Mouse (Mus musculus): ENCODE data around the gene Rpusd1. TPM values are rescaled to one million over a fixed set of nuclear protein-coding genes. Genes with fewer than 3 reads are reported as not detected.
A peak's percentile ranks its signal among the peaks of the same experiment; 100 is the strongest.

Rpusd1 gene
- polyA plus RNA-seq, 1 experiment from 2014 or later, result 30.1 TPM

DNA sequence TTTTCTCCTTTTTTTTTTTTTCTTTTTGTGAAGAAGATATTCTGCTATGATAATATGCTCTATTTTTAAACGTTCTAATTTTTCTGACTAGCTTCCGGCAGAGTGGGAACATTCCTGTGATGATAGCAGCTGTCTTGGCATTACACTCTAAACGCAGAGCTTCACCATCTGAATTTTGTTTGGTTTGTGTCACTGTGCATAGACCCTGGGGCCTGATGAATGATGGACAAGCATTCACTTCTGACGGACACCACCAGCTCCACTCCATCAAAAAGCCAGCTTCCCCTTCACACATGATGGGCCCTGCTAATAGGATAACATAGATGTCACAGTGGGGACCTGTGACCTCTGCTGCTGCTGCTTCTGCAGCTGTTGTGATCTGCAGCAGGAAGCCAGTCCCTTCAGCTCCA is 34.1 kb downstream of the Rpusd1 start:
- Histone ChIP-seq H3K27me3 (no peaks in the 10 kb centered on the region), H3K4me1 (replicated peaks) (no peaks in the 10 kb centered on the region), H3K4me2 (no peak overlapping the region), H3K27ac (replicated peaks) (no peak overlapping the region), H3K9me3 (no peaks in the 10 kb centered on the region), H3K9ac (no peak overlapping the region), H3K36me3 (no peaks in the 10 kb centered on the region), H3K4me3 (no peak overlapping the region)
- ATAC-seq (ENCODE audit: low FRiP score, low read depth), result no peak
- WGBS, result 34% methylated on average over 4 of the region's 4 CpGs

DNA sequence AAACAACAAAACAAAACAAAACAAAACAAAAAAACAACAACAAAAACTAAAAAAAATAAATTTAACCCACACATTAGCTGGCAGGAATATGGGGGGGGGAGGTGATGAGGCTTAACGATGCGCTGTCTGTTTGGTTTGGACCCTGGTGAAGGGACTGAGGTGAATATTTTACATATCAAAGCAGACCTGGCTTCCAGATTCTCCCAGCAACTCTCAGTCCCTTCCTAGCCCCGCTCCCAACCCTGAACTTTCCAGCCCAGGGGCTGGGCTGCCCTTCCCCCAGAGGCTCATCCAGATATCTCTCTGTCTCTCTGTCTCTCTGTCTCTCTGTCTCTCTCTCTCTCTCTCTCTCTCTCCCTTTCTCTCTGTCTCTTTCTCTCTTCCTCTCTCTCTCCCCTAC is 35.1 kb downstream of the Rpusd1 start:
- H3K4me3 ChIP-seq, result no peak overlapping the region
- no peak for ATAC-seq (ENCODE audit: low FRiP score, low read depth)
- H3K9me3 ChIP-seq, result no peaks in the 10 kb centered on the region
- H3K27ac ChIP-seq (replicated peaks), result no peak overlapping the region
- H3K27me3 ChIP-seq, result no peaks in the 10 kb centered on the region
- H3K4me2 ChIP-seq, result no peak overlapping the region
- 29% methylated on average over 3 of the region's 3 CpGs for WGBS
- H3K4me1 ChIP-seq (replicated peaks), result no peaks in the 10 kb centered on the region
- no peak overlapping the region for H3K9ac ChIP-seq
- no peaks in the 10 kb centered on the region for H3K36me3 ChIP-seq

DNA sequence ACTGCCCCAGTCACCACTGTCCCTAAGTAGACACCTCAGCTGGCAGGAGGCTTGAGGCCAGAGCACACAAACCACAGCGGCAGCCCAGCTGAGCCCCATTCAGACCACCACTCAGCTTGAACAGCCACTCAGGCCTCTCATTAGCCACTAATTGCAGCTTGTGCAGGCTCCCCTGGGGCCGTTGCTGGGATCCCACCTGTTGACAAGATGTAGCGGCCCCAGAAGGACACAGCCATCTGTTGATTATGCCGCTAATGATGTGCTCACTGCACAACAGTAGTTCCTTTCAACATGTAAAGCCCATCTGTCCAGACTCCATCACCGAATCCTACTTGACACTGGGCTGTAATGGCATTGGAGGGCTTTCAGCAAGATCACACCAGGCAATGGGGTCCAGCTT is 38.4 kb downstream of the Rpusd1 start:
- H3K27ac ChIP-seq (replicated peaks), result no peak overlapping the region
- WGBS, result 30% methylated on average over 5 of the region's 5 CpGs
- ATAC-seq (ENCODE audit: low FRiP score, low read depth), result no peak

DNA sequence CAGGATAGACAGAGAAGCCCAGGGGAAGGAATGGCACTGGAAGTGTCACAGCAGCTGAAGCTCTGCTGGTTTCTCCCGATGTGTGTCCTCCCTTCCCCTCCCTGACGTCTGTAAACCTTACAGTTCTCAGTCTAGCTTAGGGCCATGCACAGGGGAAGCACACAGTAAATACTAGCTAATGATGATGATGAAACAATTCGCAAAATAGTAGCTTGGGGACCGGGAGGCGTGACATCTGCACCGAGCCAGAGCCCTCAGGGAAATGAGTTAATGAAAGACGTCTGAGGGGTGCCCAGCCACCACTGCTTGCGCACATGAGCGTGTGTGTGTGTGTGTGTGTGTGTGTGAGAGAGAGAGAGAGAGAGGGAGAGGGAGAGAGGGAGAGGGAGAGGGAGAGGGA is 41.9 kb downstream of the Rpusd1 start:
- no peak for ATAC-seq (ENCODE audit: low FRiP score, low read depth)
- Histone ChIP-seq H3K4me1 (replicated peaks) (peaks cover 3% of the 10 kb centered on the region), H3K27ac (replicated peaks) (no peak overlapping the region), H3K4me2 (no peak overlapping the region), H3K9me3 (no peaks in the 10 kb centered on the region), H3K36me3 (no peaks in the 10 kb centered on the region), H3K9ac (no peak overlapping the region), H3K27me3 (peaks cover 9% of the 10 kb centered on the region; the same call in 1 of the 2 replicates), H3K4me3 (no peak overlapping the region)
- WGBS, result 50% methylated on average over 9 of the region's 9 CpGs

More for the DNA sequence above, 38.4 kb downstream of the Rpusd1 start:
- Histone ChIP-seq H3K36me3 (no peaks in the 10 kb centered on the region), H3K4me3 (no peak overlapping the region), H3K9me3 (no peaks in the 10 kb centered on the region), H3K27me3 (peaks cover 9% of the 10 kb centered on the region; the same call in 1 of the 2 replicates), H3K4me1 (replicated peaks) (no peaks in the 10 kb centered on the region), H3K9ac (no peak overlapping the region), H3K4me2 (no peak overlapping the region)

DNA sequence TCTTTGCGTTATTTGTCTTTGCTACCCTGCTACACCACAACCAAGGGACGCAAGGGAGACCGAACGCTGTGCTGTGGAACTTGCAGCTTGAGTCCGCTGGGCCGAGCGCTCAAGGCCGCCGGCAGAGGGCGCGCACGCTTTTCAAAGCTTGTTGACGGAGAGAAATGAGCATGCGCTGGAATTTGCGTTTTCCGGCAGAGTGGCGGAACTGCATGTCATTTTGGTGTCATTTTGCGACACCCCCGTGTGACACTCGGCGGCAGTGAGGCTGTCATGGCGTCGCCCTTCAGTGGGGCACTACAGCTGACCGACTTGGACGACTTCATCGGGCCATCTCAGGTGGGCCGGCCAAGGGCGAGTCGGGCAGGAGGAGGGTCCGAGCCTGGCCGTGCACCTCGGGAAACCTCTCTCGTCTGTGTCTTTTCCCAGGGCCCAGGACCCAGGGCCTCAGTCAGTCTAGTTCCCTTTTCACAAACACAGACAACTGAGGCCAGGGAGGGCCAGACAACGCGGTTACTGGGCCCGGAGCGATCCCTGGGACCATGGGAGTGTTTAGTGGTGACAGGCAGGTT is 46.2 kb downstream of the Rpusd1 start, which contains the start of gene Narfl:
Gene Narfl, plus strand, starts transcription at position 228 of the 572 bp plus-strand sequence.
- WGBS, result under 1% methylated on average over 37 of the region's 37 CpGs
- H3K4me3 ChIP-seq, result peak within 1 kb of the TSS; percentile 86
- peak within 1 kb of the TSS; percentile 60; the same call in 1 of the 2 replicates for H3K27ac ChIP-seq (replicated peaks)
- H3K27me3 ChIP-seq, result 0 out of 2 replicates have a peak, but pooled peaks cover 6% of the 10 kb centered on the region
- H3K9ac ChIP-seq, result peak within 1 kb of the TSS; percentile 82
- no peaks in the 10 kb centered on the region for H3K9me3 ChIP-seq
- H3K4me2 ChIP-seq, result peak within 1 kb of the TSS; percentile 85
- H3K36me3 ChIP-seq, result peaks cover 11% of the 10 kb centered on the region; the same call in 1 of the 2 replicates
- peak; percentile 86 for ATAC-seq (ENCODE audit: low FRiP score, low read depth)
- H3K4me1 ChIP-seq (replicated peaks), result peaks cover 10% of the 10 kb centered on the region

DNA sequence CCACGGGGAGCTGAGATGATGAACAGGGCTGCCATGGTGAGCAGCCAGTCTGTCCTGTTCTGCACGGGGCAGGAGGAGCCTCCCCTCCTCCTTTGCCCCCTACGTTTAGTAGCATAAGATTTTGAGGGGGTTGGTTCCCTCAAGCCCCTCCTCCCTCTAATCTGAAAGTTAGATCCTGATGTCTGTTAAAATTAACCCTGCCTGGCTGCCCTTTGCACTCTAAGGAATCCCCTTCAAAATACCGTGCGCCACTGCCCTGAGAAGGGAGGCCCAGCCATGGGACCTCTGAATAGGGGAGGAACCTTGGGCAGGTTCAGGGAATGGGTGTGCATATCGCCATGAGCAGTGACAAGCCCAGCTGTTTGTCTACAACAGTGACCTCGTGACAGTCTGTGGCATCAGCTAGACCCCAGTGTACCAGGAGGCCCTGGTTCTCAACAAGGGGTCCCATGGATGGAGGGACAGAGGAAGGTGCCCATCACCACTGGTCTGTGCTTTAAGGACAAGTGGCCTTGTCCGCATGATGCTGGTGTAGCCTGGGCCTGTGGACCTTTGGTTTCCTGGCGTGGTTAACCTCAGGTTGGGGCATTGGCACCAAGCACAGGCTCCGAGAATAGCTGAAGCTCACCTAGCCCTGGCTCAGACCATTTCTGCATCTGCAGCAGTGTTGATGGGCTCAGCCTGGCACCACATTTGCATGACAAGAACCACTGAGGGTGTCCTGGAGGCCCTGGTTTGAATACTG is 48.0 kb downstream of the Rpusd1 start:
- no peaks in the 10 kb centered on the region for H3K27me3 ChIP-seq
- H3K27ac ChIP-seq (replicated peaks), result no peak overlapping the region
- H3K4me1 ChIP-seq (replicated peaks), result peaks cover 10% of the 10 kb centered on the region
- no peak for ATAC-seq (ENCODE audit: low FRiP score, low read depth)
- no peaks in the 10 kb centered on the region for H3K9me3 ChIP-seq
- H3K4me2 ChIP-seq, result no peak overlapping the region
- peaks cover 14% of the 10 kb centered on the region; the same call in 1 of the 2 replicates for H3K36me3 ChIP-seq
- no peak overlapping the region for H3K9ac ChIP-seq
- WGBS, result 74% methylated on average over 10 of the region's 10 CpGs
- H3K4me3 ChIP-seq, result no peak overlapping the region

DNA sequence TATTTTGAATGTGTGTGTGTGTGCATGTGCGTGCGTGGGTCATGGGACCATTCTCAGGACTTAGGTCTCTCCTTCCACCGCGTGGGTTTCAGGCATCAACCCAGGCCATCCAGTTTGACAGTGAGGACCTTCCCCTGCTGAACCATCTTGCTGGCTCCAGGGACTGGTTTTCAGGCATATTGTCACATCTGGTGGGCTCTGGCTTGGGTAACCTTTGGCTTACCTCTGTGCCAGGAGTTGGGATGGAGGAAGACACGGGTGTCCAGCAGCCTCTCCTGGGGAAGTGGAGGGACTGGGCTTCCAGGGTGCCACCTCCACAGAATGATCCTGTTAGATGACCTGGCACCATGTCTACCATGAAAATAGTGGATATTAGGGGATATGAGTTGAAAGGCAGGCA is 50.5 kb downstream of the Rpusd1 start:
- Histone ChIP-seq H3K4me1 (replicated peaks) (peaks cover 13% of the 10 kb centered on the region), H3K4me3 (no peak overlapping the region), H3K4me2 (no peak overlapping the region), H3K36me3 (peaks cover 31% of the 10 kb centered on the region), H3K9ac (no peak overlapping the region), H3K9me3 (no peaks in the 10 kb centered on the region), H3K27me3 (no peaks in the 10 kb centered on the region), H3K27ac (replicated peaks) (no peak overlapping the region)
- no peak for ATAC-seq (ENCODE audit: low FRiP score, low read depth)
- 96% methylated on average over 5 of the region's 5 CpGs for WGBS

Small RNAs within 50 kb of the gene (microRNA-seq; reads per million reads assigned to microRNA genes)
- gene Gm25083, result not detected
- gene Mir6966, result not detected

Other genes starting within 250 kb of the Rpusd1 start
- gene Sstr5, start 230.4 kb upstream of the Rpusd1 start, polyA plus RNA-seq (2015; fragmentation: Nextera tagmentation; extraction: Ambion mirVana), result 0.64 and 0.77 TPM in 2 replicates
- 17.8 and 23.8 TPM in 2 replicates for gene Sox8, start 157.0 kb upstream of the Rpusd1 start, polyA plus RNA-seq (2015; fragmentation: Nextera tagmentation; extraction: Ambion mirVana)
- gene Lmf1, start 148.6 kb upstream of the Rpusd1 start, polyA plus RNA-seq (2015; fragmentation: Nextera tagmentation; extraction: Ambion mirVana), result 23.8 and 25.1 TPM in 2 replicates
- 6.7 and 9.6 TPM in 2 replicates for gene Gng13, start 10.5 kb upstream of the Rpusd1 start, polyA plus RNA-seq (2015; fragmentation: Nextera tagmentation; extraction: Ambion mirVana)
- 8.2 and 8.8 TPM in 2 replicates for gene Chtf18, start 251 bp upstream of the Rpusd1 start, polyA plus RNA-seq (2015; fragmentation: Nextera tagmentation; extraction: Ambion mirVana)
- gene Mslnl, start 8.4 kb downstream of the Rpusd1 start, polyA plus RNA-seq (2015; fragmentation: Nextera tagmentation; extraction: Ambion mirVana), result 0.05 TPM in 1 of 2 replicates, not detected in the other
- gene Msln, start 26.7 kb downstream of the Rpusd1 start, polyA plus RNA-seq (2015; fragmentation: Nextera tagmentation; extraction: Ambion mirVana), result 0.84 TPM in 1 of 2 replicates, not detected in the other
- gene Narfl, start 46.1 kb downstream of the Rpusd1 start, polyA plus RNA-seq (2015; fragmentation: Nextera tagmentation; extraction: Ambion mirVana), result 29.5 and 30.7 TPM in 2 replicates
- gene Haghl, start 58.0 kb downstream of the Rpusd1 start, polyA plus RNA-seq (2015; fragmentation: Nextera tagmentation; extraction: Ambion mirVana), result 133 TPM in 2 replicates
- 0.31 and 0.48 TPM in 2 replicates for gene Ccdc78, start 58.9 kb downstream of the Rpusd1 start, polyA plus RNA-seq (2015; fragmentation: Nextera tagmentation; extraction: Ambion mirVana)
- 90.1 and 95.7 TPM in 2 replicates for gene Fam173a, start 65.2 kb downstream of the Rpusd1 start, polyA plus RNA-seq (2015; fragmentation: Nextera tagmentation; extraction: Ambion mirVana)
- 2.0 TPM in 1 of 2 replicates, not detected in the other for gene AC134908.4, start 68.0 kb downstream of the Rpusd1 start, polyA plus RNA-seq (2015; fragmentation: Nextera tagmentation; extraction: Ambion mirVana)
- 67.2 and 82.2 TPM in 2 replicates for gene Metrn, start 69.5 kb downstream of the Rpusd1 start, polyA plus RNA-seq (2015; fragmentation: Nextera tagmentation; extraction: Ambion mirVana)
- gene Fbxl16, start 81.4 kb downstream of the Rpusd1 start, polyA plus RNA-seq (2015; fragmentation: Nextera tagmentation; extraction: Ambion mirVana), result 38.2 and 45.0 TPM in 2 replicates
- 27.3 and 28.2 TPM in 2 replicates for gene Wdr24, start 96.0 kb downstream of the Rpusd1 start, polyA plus RNA-seq (2015; fragmentation: Nextera tagmentation; extraction: Ambion mirVana)
- gene Jmjd8, start 101.2 kb downstream of the Rpusd1 start, polyA plus RNA-seq (2015; fragmentation: Nextera tagmentation; extraction: Ambion mirVana), result 51.1 and 55.0 TPM in 2 replicates
- gene Stub1, start 105.7 kb downstream of the Rpusd1 start, polyA plus RNA-seq (2015; fragmentation: Nextera tagmentation; extraction: Ambion mirVana), result 358 and 382 TPM in 2 replicates
- gene Rhbdl1, start 109.6 kb downstream of the Rpusd1 start, polyA plus RNA-seq (2015; fragmentation: Nextera tagmentation; extraction: Ambion mirVana), result 51.9 and 56.8 TPM in 2 replicates
- gene Gm20683, start 114.1 kb downstream of the Rpusd1 start, polyA plus RNA-seq (2015; fragmentation: Nextera tagmentation; extraction: Ambion mirVana), result 13.8 and 14.0 TPM in 2 replicates
- gene Rhot2, start 117.2 kb downstream of the Rpusd1 start, polyA plus RNA-seq (2015; fragmentation: Nextera tagmentation; extraction: Ambion mirVana), result 15.1 and 16.6 TPM in 2 replicates
- gene Wdr90, start 133.8 kb downstream of the Rpusd1 start, polyA plus RNA-seq (2015; fragmentation: Nextera tagmentation; extraction: Ambion mirVana), result 19.0 and 19.9 TPM in 2 replicates
- gene Mcrip2, start 141.1 kb downstream of the Rpusd1 start, polyA plus RNA-seq (2015; fragmentation: Nextera tagmentation; extraction: Ambion mirVana), result 27.0 and 28.4 TPM in 2 replicates
- gene Mettl26, start 147.4 kb downstream of the Rpusd1 start, polyA plus RNA-seq (2015; fragmentation: Nextera tagmentation; extraction: Ambion mirVana), result 58.7 and 64.1 TPM in 2 replicates
- gene Wfikkn1, start 153.2 kb downstream of the Rpusd1 start, polyA plus RNA-seq (2015; fragmentation: Nextera tagmentation; extraction: Ambion mirVana), result 0.39 and 0.44 TPM in 2 replicates
- gene Rab40c, start 192.1 kb downstream of the Rpusd1 start, polyA plus RNA-seq (2015; fragmentation: Nextera tagmentation; extraction: Ambion mirVana), result 49.3 and 55.0 TPM in 2 replicates
- 73.9 and 77.2 TPM in 2 replicates for gene Pigq, start 217.3 kb downstream of the Rpusd1 start, polyA plus RNA-seq (2015; fragmentation: Nextera tagmentation; extraction: Ambion mirVana)
- 0.30 and 0.91 TPM in 2 replicates for gene Nhlrc4, start 217.3 kb downstream of the Rpusd1 start, polyA plus RNA-seq (2015; fragmentation: Nextera tagmentation; extraction: Ambion mirVana)
- 2.7 and 5.4 TPM in 2 replicates for gene A930017K11Rik, start 224.9 kb downstream of the Rpusd1 start, polyA plus RNA-seq (2015; fragmentation: Nextera tagmentation; extraction: Ambion mirVana)